Mouse (Mus musculus): ENCODE results near the gene Ptpn23.
"Not testable (repeated sequence)": the region's sequence is repeated elsewhere in the genome, so short reads cannot be mapped to it uniquely, and the experiment has no call there.

Ptpn23 gene

DNA sequence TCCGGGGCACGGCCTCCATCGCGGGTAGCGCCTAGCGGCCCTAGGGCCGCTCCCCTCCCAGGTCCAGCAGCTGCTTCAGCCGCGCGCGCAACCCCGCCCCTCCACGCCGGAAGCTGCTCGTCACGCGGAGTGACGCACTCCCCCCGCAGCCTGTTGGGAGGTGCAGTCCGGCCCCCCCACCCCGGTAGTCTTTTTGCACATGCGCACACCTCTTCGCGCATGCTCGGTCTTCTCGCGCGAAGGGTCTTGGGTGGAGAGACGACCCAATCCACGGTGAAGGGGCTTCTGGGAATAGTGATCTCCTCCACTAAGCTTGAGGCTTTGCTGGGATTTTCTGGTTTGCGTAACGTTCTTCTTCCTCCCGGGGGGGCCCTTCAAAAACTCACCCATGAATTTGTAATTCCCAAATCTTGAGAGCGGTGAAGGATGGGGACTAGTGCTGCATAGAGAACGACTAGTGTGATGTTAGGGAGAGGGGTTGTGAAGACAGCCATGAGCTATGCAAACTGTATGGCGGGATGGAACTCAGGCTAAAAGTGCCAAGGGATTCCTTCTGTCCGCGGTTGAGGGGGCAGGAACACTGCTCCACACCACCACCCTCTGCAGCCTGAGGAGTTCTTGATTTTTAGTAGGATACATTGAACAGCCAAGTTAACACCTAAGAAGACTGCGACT lies at the start of gene Ptpn23:
Gene Ptpn23 (minus strand): TSS at position 115 of the 675 bp plus-strand sequence.
- DNase-seq, result peak; percentile 95

DNA sequence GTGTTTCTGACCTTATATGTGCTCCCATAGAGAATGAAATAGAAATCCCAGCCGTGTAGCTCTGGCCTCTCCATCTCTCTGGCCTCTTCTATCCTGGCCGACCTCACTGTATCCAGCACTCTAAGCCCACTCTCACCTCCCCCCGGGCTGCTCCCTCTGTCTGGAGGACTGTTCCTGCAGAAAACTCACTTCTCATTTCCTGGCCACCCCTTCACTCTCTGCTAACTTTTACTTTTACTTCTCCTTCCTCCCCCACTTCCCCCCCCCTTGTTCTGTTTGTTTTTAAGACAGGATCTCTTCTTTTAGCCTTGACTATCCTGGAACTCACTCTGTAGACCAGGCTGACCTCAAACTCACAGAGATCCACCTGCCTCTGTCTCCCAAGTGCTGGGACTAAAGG lies 44.5 kb upstream of the Ptpn23 start:
- no peak for DNase-seq

DNA sequence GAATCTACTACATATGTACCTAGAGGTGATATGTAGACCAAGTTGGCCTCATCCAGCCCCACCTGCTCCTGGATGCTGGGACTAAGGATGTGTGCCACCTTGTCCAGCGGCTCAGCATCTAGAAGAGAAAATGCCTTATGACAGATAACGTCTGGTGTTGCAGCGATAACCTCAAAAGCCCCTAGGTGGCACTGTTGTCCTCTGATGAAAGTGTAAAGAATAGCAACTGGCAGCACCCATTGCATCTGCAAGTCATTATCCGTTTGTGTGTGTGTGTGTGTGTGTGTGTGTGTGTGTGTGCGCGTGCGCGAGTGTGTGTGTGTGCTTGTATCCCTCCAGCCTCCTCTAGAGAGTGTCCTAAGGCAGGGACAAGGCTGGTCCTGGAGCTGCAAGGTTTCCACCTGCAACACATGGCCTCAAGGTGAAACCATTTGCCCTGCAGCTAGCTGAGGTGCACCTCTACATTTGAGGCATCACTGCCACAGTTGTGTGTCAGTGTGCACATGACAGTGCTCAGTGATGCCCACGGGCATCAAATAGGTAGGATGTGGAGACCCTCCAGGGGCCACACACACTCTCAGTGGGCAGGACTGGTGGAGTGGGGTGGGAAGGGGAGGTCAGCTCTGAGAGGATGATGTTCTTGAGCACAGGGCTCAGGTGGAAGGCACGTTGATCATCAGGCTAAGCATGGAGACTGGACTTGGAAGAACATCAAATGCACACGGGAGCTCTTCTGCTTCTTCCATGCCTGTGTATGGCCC lies 41.0 kb upstream of the Ptpn23 start:
- DNase-seq, result peak; percentile 56

DNA sequence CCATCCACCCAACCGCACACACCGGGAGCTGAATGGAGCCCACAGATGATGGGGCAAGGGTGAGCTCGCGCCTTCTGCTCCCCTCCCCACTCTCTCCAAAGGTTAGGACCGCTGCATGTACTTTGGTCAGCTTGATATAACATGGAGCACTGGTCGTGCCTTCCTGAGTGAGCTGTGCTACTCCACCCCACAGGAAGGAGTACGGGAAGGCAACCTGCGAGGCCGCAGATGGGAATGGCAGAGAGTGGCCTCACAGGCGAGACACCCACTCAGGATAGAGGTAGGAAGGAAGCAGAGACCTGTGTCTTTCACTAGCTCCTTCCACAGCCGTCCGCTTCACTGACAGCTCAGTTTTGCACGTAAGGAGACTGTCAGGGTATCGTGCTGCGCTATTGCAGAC lies 40.3 kb upstream of the Ptpn23 start:
- no peak for DNase-seq

DNA sequence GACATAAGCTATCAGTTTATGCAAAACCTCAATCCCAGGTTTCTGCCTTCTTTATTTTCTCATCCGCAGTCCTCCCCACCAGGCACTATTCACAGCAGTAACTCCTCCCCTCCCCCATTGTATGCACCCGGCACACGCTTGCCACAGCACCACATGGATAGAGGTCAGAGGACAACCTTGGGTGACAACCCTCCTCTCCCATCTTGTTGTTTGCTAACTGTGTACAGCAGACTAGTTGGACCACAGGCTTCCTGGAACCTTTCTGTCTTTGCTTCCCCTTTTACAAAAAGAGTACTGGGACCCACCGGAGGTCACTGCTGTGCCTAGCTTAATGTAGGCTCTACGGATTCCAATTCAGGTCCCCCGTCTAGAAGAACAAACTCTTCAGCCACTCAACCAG lies 32.5 kb upstream of the Ptpn23 start:
- DNase-seq, result no peak

DNA sequence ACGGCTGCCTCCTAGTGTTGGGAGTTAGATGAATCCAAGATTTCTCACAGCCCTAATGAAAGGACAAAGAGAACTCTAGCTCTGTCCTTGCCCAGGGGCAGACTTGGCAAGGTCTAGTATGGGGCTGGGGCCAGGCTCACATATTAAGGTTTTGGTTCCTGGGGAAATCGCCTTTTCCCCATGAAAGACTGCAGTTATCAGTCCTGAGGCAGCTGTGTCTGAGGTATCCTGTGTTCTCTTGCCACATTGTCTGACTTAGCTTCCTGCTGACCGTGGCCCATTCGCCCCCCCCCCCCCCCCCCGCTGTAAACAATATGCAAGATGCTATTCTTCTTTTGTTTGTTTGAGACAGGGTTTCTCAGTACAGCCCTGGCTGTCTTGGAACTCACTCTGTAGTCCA lies 32.0 kb upstream of the Ptpn23 start:
- DNase-seq, result no peak

DNA sequence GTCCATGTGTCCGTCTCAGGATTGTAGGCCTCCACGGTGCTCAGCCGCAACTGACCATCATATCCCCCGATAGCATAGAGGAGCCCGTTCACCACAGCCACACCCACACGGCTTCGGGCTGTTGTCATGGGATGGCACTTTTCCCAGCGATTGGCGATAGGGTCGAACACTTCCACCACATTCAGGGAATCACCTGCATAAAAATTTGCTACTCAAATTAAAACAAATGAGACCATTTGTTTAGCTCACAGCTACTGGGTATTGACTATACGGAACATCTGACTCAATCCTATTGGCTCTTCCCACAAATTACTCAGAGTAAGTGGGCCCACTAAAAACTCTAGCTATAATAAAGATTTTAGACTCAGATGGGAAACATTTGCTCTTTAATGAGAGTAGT lies 28.0 kb upstream of the Ptpn23 start:
- no peak for DNase-seq

DNA sequence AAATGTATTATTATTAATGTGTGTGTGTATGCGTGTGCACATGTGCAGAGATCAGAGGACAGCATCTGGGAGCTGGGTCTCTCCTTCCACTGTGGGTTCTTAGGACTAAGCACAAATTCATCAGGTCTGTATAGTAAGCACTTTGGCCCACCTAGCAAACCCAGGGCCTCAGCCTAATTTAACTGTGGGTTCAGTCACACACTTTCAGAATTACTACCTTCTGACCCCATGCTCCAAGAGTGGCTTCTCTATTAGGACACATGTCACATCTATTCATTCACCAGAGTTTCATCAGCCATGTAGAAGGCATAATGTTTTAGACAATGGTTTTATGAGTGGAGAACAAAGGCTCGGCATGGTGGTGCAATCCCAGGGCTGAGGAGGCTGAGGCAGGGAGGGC lies 25.0 kb upstream of the Ptpn23 start:
- no peak for DNase-seq

DNA sequence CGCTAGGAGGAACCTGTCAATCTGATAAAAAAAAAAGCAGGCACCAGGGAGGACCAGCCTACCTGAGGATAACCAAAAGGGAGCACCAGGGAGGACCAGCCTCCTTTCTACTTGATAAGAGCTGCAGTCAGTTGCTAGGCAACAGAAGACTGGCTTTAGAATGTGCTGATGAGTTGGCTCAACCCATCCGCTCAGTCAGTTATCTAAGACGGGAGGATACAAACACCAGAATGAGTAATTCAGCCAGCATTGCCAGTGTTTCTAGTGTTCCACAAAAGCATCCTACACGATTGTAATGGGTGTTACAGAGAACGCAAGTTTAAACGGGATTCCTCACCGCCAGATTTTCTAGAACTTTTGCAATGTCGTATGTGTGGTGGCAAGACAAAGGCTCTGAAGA lies 23.2 kb upstream of the Ptpn23 start:
- DNase-seq, result peak; percentile 23

DNA sequence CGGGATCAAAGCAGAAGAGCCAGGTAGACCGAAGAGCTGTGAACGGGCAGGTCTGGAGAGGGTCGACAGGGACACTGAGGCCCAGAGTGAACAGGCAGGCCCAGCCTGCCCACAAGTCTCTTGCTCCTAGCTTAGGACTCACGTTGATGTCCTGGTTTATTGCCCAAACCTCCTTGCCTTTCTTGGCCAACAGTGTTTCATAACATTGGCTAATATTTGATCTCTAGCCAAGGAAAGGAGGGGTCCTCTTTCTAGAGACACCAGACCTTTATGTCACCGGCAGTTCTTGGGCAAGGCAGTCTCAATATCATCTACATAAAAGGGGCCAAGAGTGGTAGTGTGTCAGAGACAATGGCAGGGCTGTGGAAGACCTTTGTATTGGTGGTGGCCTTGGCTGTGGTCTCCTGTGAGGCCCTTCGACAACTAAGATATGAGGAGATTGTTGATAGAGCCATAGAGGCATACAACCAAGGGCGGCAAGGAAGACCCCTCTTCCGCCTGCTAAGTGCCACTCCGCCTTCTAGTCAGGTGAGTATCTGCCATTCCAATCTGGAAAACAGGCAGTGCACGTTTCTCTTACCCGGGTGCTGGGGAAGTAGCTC lies 11.6 kb upstream of the Ptpn23 start, which contains the start of gene Ngp:
Gene Ngp (plus strand): TSS at position 237 of the 602 bp plus-strand sequence.
- no peak for DNase-seq

DNA sequence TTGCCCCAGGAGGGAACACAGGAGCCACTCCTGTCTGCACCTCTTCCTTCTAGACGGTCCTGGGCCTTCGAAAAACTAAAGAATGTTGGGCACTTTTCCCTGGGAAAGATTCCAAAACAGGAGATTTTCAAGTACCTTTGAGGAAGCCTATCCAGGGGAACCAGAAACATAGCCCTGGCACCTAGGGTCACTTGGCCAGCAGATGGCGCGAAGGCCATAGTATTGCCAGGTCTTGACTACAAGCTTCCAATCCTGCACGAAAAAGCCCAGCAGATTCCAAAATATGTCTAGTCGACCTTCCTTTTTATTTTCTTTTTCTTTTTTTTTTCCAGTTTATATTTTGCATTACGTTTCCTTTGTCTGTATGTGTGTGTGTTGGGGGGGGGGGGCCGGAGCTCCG lies 5.8 kb upstream of the Ptpn23 start:
- DNase-seq, result no peak

DNA sequence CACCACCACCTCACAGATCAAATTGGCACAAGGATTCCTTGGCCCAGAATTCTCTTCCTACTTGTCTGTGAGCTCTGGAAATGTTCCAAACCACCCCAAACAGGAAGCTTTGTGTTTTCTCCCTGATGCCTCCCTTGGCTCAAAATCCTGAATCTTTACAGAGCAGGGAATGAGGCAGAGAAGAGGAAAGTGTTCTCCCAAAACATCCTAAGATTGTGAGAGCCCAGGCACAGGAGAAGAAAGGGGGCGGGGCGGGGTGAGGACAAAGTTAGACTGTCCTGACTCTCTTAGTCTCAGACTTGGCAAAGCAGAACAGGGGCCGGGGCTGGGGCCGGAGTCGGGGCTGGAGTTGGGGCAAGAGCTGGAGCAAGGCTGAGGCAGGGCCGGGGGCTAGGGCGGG lies 4.9 kb upstream of the Ptpn23 start:
- DNase-seq, result no peak

DNA sequence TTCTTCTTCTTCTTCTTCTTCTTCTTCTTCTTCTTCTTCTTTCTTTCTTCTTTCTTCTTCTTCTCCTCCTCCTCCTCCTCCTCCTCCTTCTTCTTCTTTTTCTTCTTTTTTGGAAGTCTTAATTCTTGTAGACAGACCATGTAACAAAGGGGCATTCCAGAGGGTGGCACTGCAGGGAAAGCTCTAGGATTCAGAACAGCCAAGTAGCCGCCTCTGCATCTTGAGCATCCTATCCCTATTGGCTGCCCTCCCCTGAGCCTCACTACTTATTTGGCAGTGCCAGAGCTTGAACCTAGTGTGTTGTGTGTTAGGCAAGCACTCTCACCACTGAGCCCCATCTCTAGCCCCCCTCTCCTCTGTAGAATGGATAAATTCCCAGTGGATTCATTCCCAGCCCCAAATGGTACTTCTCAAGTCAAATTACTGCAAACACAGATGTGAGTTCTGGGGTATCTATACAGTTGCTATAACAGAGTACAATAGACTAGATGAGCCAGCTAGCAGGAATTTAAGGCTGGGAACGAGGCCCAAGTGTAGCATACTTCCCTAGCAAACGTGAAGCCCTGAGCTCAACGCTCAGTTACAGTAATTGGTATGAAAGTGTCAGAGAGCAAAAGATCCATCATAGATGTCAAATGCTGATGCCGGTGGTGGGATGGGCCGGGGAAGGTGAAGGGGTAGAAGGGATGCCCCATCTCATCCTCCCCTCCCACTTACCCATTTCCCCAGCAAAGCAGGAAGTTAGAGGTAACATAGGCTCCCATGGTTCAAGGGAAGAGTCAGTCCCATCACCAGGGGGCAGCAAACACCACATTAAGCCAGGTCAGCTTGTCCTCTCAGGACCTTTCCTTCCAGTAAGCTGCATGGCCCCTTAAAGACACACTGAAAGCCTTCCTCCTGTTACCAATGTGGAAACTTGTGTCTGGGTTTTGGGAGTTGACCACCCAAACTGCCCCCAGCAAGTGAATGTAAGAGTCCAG lies 3.2 kb upstream of the Ptpn23 start:
- DNase-seq, result peak; percentile 61

DNA sequence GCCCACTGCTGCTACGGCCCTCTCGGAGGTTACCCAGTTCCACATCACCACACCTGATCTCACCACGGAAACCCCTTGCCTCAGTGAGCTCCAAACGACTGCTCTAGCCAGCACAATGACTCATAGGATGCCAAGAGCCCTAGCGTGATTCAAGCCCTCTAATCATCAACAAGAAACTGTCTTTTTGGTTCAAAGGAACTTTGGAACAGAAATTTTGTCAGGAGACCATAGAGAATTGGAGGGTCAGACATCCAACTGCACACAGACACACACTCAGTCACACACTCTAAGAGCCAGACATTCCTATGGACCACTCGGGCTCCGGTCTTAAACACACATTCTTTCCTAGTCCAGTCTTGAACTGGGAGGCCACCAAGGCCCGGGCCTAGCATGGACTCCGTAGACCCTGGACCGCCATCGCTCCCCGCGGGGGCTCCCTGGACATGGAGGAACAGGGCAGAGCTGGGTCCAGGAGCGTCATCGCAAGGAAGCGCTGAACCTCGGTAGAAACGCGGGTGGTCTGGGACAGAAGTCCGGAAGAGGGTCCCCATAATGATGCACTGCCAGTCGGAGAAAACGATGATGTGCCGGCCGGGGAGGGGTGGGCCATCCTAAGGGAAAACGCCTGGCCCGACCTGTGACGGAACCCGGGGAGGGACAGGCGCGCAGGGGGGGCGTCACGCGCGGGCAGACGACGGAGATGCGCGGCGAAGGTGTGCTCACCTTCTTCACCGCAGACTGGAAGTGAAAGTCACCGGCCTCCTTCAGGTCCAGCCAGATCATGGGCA lies 508 bp downstream of the Ptpn23 start:
- no peak for DNase-seq

DNA sequence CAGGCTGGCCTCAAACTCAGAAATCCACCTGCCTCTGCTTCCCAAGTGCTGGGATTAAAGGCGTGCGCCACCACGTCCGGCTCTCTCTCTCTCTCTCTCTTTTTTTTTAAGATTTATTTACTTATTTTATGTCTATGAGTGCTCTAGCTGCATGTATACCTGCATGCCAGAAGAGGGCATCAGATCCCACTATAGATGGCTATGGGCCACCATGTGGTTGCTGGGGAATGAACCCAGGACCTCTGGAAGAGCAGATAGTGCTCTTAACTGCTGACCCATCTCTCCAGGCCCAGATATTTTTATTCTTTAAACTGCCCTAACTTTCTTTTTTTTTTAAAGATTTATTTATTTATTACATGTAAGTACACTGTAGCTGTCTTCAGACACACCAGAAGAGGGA lies 4.8 kb downstream of the Ptpn23 start:
- not testable (repeated sequence) for DNase-seq

DNA sequence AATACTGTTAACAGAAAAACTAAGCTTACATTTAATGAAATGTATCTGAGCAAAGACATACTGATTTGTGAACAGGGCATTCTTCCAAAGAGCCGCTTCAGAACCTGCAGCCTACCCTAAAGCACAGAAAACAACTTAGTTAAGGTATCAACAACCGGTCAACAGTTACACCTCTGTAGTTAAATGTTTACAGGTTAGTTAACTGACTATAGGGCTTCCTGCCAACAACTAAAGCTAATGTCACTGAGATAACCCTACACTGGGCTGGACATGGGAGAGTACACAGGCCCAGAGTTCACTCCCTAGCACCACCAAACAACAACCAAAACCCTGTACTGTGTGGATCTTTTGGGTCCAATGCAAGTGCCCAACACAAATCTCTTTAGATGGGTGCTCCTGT lies 5.3 kb downstream of the Ptpn23 start:
- no peak for DNase-seq

DNA sequence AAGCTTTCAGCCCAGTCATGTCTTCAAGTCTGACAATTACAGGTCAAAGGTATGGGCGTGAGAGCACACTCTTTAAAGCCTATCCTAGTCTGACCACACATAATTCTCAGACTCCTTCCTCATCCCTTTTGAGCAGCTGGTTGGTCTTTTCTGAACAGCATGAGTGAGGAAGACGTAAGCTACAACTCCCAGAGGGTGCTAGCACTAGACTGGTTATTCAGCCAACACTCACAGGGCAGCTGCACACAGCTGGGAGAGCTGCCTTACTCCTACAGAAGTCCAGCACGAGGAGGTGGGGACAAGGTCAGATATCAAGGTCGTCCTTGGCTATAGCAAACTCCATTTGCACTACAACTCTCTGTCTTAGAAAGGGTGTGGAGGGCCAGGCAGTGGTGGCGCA lies 7.4 kb downstream of the Ptpn23 start:
- no peak for DNase-seq

DNA sequence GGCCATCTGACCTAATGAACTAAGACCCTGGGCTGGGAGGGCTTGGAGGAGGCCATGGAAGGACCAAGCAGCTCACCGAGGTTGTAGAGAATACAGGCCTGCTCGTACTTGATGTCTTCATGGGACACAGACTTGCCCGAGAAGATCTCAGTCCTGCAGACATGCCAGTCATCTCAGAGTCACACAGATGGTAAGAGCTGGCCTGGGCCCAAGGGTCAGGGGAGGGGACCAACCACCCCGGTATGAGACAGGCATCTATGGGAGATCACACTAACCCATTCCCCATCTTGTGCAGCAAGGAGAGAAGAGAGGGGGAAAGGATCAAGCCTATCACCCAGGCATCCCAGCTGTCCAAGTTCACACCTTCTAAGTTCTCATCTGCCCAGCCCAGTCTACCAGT lies 14.7 kb downstream of the Ptpn23 start:
- no peak for DNase-seq

DNA sequence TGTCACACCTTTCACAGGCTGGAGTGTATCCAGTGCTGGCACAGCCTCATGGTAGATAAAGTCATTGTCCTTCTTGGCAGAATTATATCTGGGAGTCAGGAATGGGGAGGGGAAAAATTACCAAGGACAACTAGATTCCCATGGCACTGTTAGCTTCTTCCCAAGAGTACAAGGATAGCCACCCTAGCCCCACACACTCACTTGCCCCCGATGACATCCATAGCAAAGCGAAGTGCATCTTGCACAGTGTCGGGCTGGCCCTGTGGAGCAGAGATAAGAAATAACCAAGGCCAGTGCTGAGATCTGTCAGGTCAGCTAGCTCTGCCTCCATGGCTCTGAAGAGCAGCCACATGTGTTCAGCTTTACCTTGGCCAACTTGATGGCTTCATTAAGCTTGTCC lies 17.2 kb downstream of the Ptpn23 start:
- DNase-seq, result no peak

DNA sequence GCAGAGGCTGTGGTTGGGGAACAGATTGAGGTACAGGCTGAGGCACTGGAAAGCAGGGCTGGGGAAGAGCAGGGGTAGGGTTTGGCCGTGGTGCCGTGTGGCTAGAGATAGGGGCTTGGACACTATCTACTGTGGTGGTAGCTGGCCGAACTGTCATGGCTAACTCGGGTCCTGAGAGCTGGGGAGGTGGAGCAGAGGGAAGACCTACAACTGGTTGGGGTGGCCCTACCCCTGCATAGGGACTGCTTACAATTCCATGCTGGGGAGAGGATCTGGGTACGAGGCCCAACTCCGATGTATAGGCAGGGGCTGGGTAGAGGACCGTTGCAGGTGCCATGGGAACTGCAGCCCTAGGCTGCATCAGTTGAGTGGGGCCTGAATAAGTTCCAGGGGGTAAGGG lies 20.0 kb downstream of the Ptpn23 start:
- no peak for DNase-seq

DNA sequence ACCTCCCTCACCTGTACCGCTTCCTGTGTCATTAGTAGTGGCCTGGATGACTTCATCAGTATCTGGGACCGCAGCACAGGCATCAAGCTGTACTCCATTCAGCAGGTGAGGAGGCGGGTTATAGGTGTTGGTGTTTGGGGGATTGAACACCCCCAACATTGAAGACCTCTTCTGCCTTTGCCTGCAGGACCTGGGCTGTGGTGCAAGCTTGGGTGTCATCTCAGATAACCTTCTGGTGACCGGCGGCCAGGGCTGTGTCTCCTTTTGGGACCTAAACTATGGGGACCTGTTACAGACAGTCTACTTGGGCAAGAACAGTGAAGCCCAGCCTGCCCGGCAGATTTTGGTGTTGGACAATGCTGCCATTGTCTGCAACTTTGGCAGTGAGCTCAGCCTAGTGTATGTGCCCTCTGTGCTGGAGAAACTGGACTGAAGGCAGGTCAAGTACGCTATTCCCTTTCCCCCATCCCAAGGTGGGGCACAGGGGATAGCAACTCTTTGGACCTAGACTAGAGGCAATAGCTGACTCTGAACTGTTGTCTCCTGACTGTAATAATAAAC lies 23.6 kb downstream of the Ptpn23 start:
- DNase-seq, result no peak

DNA sequence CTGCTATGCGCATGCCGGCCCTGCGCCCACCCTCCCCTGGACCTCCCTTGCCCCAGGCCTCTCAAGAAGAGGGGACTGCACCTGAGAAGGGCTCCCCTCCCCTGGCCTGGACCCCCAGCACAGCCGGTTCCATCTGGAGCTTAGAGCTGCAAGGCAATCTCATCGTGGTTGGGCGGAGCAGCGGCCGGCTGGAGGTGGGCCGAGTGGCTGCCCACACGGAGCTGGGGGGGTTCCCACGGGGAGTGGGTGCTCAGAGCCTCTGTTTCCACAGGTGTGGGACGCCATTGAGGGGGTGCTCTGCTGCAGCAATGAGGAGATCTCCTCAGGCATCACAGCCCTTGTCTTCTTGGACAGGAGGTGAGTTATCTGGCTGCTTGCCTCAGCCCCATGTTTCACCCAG lies 26.7 kb downstream of the Ptpn23 start:
- DNase-seq, result no peak

Measured in right cerebral cortex, postnatal 25 days (tissue).